Comparison of ENCODE assay signal across 10 mouse cellular contexts in genomic region chr9:45261466-45261865, GRCm38 (mm10). TPM values are rescaled to one million over a fixed set of nuclear protein-coding genes. Genes with fewer than 3 reads are reported as not detected.
A peak's percentile ranks its signal among the peaks of the same experiment; 100 is the strongest.
DNase-seq lines count a peak whose midpoint lies in the region; ATAC-seq and TF ChIP-seq lines count a peak whose summit lies in the region.
"Had no signal": no experiment of that assay in that cellular context is flagged by ENCODE, and none has a peak within 500 bp of the region (broad histone marks: within the 10 kb centered on the region; RNA-seq: fewer than 3 reads in every experiment).

No protein-coding gene starts in this region.

- H3K4me2 ChIP-seq in kidney, embryonic 15.5 days, result no peak overlapping the region
- H3K4me2 ChIP-seq: embryonic facial prominence, embryonic 13.5 days had no signal

- no peak for TF ChIP-seq POLR2A in kidney, adult 2 months (IDR thresholded peaks at IDR 0.05; ENCODE audit: low read depth, low read length)
- no peak for TF ChIP-seq POLR2A in cerebellum, adult 2 months (IDR thresholded peaks at IDR 0.05; ENCODE audit: borderline replicate concordance, insufficient read depth, low read length)

- H3K4me3 ChIP-seq in kidney, adult 2 months (ENCODE audit: insufficient read depth, low read depth, low read length), result no peak overlapping the region
- no peak overlapping the region for H3K4me3 ChIP-seq in kidney, embryonic 15.5 days (replicated peaks)
- no peak overlapping the region for H3K4me3 ChIP-seq in cerebellum, adult 2 months (replicated peaks; ENCODE audit: insufficient read depth, low read depth, low read length)
- H3K4me3 ChIP-seq: embryonic facial prominence, embryonic 13.5 days had no signal

- H3K36me3 ChIP-seq in kidney, adult 2 months (ENCODE audit: control insufficient read depth, insufficient read depth, low read length), result no peaks in the 10 kb centered on the region
- H3K36me3 ChIP-seq in kidney, embryonic 15.5 days, result no peaks in the 10 kb centered on the region
- H3K36me3 ChIP-seq: embryonic facial prominence, embryonic 13.5 days had no signal

- H3K4me1 ChIP-seq in kidney, adult 2 months (ENCODE audit: control insufficient read depth, insufficient read depth, low read length), result no peaks in the 10 kb centered on the region
- no peaks in the 10 kb centered on the region for H3K4me1 ChIP-seq in kidney, embryonic 15.5 days
- H3K4me1 ChIP-seq in cerebellum, adult 2 months (ENCODE audit: control insufficient read depth, insufficient read depth, low read length), result peaks cover 8% of the 10 kb centered on the region; the same call in 1 of the 2 replicates
- H3K4me1 ChIP-seq: embryonic facial prominence, embryonic 13.5 days had no signal

- H3K9ac ChIP-seq in kidney, embryonic 15.5 days, result no peak overlapping the region
- H3K9ac ChIP-seq: embryonic facial prominence, embryonic 13.5 days had no signal

- peak; percentile 86 for DNase-seq in kidney, adult 2 months
- DNase-seq in adrenal gland, adult 8-10 months, result peak; percentile 69
- DNase-seq in cerebellum, adult 2 months, result peak; percentile 90 to 95
- peak; percentile 74 for DNase-seq in kidney, postnatal 14 days
- no peak for DNase-seq in thymus, postnatal 14 days
- no peak for DNase-seq in layer of hippocampus, postnatal 36 days

- no peak for ATAC-seq in kidney, embryonic 15.5 days (replicated peaks; ENCODE audit: low FRiP score)

- H3K27me3 ChIP-seq in kidney, adult 2 months (replicated peaks; ENCODE audit: control insufficient read depth, insufficient read depth, low read length), result no peaks in the 10 kb centered on the region
- peaks cover 5% of the 10 kb centered on the region for H3K27me3 ChIP-seq in kidney, embryonic 15.5 days
- H3K27me3 ChIP-seq in cerebellum, adult 2 months (ENCODE audit: control insufficient read depth, insufficient read depth, low read length), result no peaks in the 10 kb centered on the region

- no peak for TF ChIP-seq CTCF in kidney, adult 2 months (conservative IDR thresholded peaks at IDR 0.05; ENCODE audit: insufficient read depth, insufficient read length, low read depth, low read length)
- TF ChIP-seq CTCF in cerebellum, adult 2 months (IDR thresholded peaks at IDR 0.05; ENCODE audit: borderline replicate concordance, insufficient read depth, low read depth, low read length), result no peak

- no peaks in the 10 kb centered on the region for H3K9me3 ChIP-seq in kidney, embryonic 15.5 days (replicated peaks)
- H3K9me3 ChIP-seq: embryonic facial prominence, embryonic 13.5 days had no signal

- no peak overlapping the region for H3K27ac ChIP-seq in kidney, adult 2 months (ENCODE audit: insufficient read depth, low read depth, low read length)
- no peak overlapping the region for H3K27ac ChIP-seq in kidney, embryonic 15.5 days
- H3K27ac ChIP-seq in cerebellum, adult 2 months (ENCODE audit: insufficient read depth, low read length), result peak overlapping the region; percentile 14; the same call in 1 of the 2 replicates
- H3K27ac ChIP-seq: embryonic facial prominence, embryonic 13.5 days had no signal

- WGBS in kidney, adult 2 months, result 45% methylated on average over 4 of the region's 4 CpGs
- 63% methylated on average over 4 of the region's 4 CpGs for WGBS in kidney, embryonic 15.5 days
- WGBS in cerebellum, adult 2 months, result 14% methylated on average over 4 of the region's 4 CpGs

RNA-seq across cellular contexts. Expression of gene Il10ra, which starts 7.5 kb away (rescaled TPM):
- polyA plus RNA-seq in kidney, adult 2 months (2012; rRNA removed), result 3.3 and 5.3 TPM in 2 replicates
- 0.77 and 1.2 TPM in 2 replicates for polyA plus RNA-seq in kidney, embryonic 15.5 days (2015; fragmentation: Nextera tagmentation; extraction: Ambion mirVana)
- total RNA-seq in adrenal gland, adult 8-10 months (2022), result 1 to 10 TPM; 4.3 to 5.5 (median 5.3) TPM
- polyA plus RNA-seq in cerebellum, adult 2 months (2012; rRNA removed), result 4.5 and 6.0 TPM in 2 replicates
- 1 to 10 TPM; 2.4 to 3.3 TPM for total RNA-seq in layer of hippocampus, postnatal 36 days (2021)

RNA-seq across cellular contexts. Expression of gene Tmprss13, which starts 57.4 kb away (rescaled TPM):
- polyA plus RNA-seq in kidney, adult 2 months (2012; rRNA removed), result 0.56 and 0.64 TPM in 2 replicates
- polyA plus RNA-seq in kidney, embryonic 15.5 days (2015; fragmentation: Nextera tagmentation; extraction: Ambion mirVana), result 0.23 and 0.38 TPM in 2 replicates
- under 1 TPM; 0.18 to 0.87 (median 0.52) TPM for total RNA-seq in adrenal gland, adult 8-10 months (2022)
- not detected in 2 replicates for polyA plus RNA-seq in cerebellum, adult 2 months (2012; rRNA removed)
- total RNA-seq in layer of hippocampus, postnatal 36 days (2021), result not detected
- total RNA-seq: layer of hippocampus, adult 18-20 months; megakaryocyte progenitor cell, adult 5-6 weeks had no signal

RNA-seq across cellular contexts. Expression of gene Tmprss4, which starts 57.6 kb away (rescaled TPM):
- polyA plus RNA-seq in kidney, adult 2 months (2012; rRNA removed), result 1.2 and 1.5 TPM in 2 replicates
- 0.27 and 1.4 TPM in 2 replicates for polyA plus RNA-seq in kidney, embryonic 15.5 days (2015; fragmentation: Nextera tagmentation; extraction: Ambion mirVana)
- not detected for total RNA-seq in adrenal gland, adult 8-10 months (2022)
- 0.11 and 0.34 TPM in 2 replicates for polyA plus RNA-seq in cerebellum, adult 2 months (2012; rRNA removed)
- not detected for total RNA-seq in layer of hippocampus, postnatal 36 days (2021)
- total RNA-seq: layer of hippocampus, adult 18-20 months had no signal

Comparison
In these comparisons a context has a peak if more than half of its experiments do, and no peak if none do; other contexts are left out.
1. DNase-seq: peak in kidney, adult 2 months (single experiment), adrenal gland, adult 8-10 months (single experiment), cerebellum, adult 2 months (2 of 2) and kidney, postnatal 14 days (single experiment); none in thymus, postnatal 14 days (single experiment) and layer of hippocampus, postnatal 36 days (0 of 2).